ENCODE assay signal across 24 mouse cellular contexts in the genomic region with DNA sequence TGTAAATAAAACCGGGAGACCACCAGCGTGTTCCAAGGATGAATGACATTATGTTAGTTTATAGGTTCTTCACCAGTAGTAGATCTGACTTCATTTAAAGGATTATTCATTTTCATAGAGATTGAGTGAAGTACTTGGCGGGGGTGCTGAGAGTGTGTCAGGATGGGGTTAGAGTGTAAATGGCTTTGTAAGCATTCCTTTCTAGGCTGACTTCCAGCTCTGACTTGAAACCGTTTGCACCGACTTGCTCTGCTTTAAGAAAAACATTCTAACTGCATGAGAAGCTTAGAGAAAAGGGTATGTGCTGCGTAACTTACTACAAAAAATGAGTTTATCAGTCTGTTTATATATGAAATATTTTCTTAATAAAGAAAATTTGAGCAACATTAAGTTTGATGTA. TPM values are rescaled to one million over a fixed set of nuclear protein-coding genes. Genes with fewer than 3 reads are reported as not detected.
DNase-seq lines count a peak whose midpoint lies in the region; ATAC-seq and TF ChIP-seq lines count a peak whose summit lies in the region.
"Had no signal": no experiment of that assay in that cellular context is flagged by ENCODE, and none has a peak within 500 bp of the region (broad histone marks: within the 10 kb centered on the region; RNA-seq: fewer than 3 reads in every experiment).

No protein-coding gene starts in this region.

- no peak overlapping the region for H3K4me3 ChIP-seq in embryonic facial prominence, embryonic 14.5 days (ENCODE audit: low read depth, low read length)
- no peak overlapping the region for H3K4me3 ChIP-seq in embryonic facial prominence, embryonic 10.5 days
- H3K4me3 ChIP-seq in heart, embryonic 13.5 days: no peak overlapping the region
- H3K4me3 ChIP-seq in lung, embryonic 14.5 days (ENCODE audit: low read depth, low read length): no peak overlapping the region
- H3K4me3 ChIP-seq: embryonic facial prominence, embryonic 15.5 days; gastrocnemius, adult 2 months; heart, adult 2 months; hindbrain, embryonic 15.5 days had no signal

- H3K4me1 ChIP-seq in embryonic facial prominence, embryonic 14.5 days (ENCODE audit: control insufficient read depth, insufficient read depth, low read length): no peaks in the 10 kb centered on the region
- no peaks in the 10 kb centered on the region for H3K4me1 ChIP-seq in embryonic facial prominence, embryonic 10.5 days
- H3K4me1 ChIP-seq in heart, embryonic 13.5 days: peaks cover 17% of the 10 kb centered on the region
- H3K4me1 ChIP-seq in lung, embryonic 14.5 days (ENCODE audit: insufficient read depth): no peaks in the 10 kb centered on the region
- H3K4me1 ChIP-seq: hindbrain, embryonic 15.5 days had no signal

- ATAC-seq in embryonic facial prominence, embryonic 14.5 days (ENCODE audit: low read depth): no peak
- ATAC-seq in heart, embryonic 13.5 days (ENCODE audit: extremely low read depth, insufficient number of reproducible peaks, low FRiP score, low TSS enrichment): no peak
- peak; percentile 60; the same call in 1 of the 2 replicates for ATAC-seq in lung, embryonic 14.5 days (ENCODE audit: insufficient read depth)
- ATAC-seq: forebrain, embryonic 14.5 days; forebrain, postnatal 0 days; intestine, postnatal 0 days; Patski had no signal

- no peak for TF ChIP-seq CTCF in lung, embryonic 14.5 days (IDR thresholded peaks at IDR 0.05; ENCODE audit: low read depth)

- peak; percentile 61 for DNase-seq in embryonic facial prominence, embryonic 14.5 days (ENCODE audit: low spot score)
- DNase-seq in embryonic facial prominence, embryonic 10.5 days (ENCODE audit: low spot score): no peak
- no peak for DNase-seq in heart, postnatal 4 days
- peak; percentile 73 for DNase-seq in lung, embryonic 14.5 days
- DNase-seq in lung, postnatal 36 days: no peak
- DNase-seq: adrenal gland, postnatal 10 days; adrenal gland, postnatal 36 days; cerebellum, adult 11 months; cerebellum, adult 2 months; cerebellum, adult 9-11 months; cerebellum, postnatal 36 days; embryo, embryonic 11 days; forebrain, postnatal 0 days; gastrocnemius, adult 2 months; gastrocnemius, postnatal 14 days; heart, adult 2 months; kidney, adult 8-10 months had no signal

- no peaks in the 10 kb centered on the region for H3K27me3 ChIP-seq in embryonic facial prominence, embryonic 14.5 days (replicated peaks; ENCODE audit: control insufficient read depth, insufficient read depth, low read length)
- H3K27me3 ChIP-seq in embryonic facial prominence, embryonic 10.5 days (replicated peaks; ENCODE audit: low read depth, poor library complexity, severe bottlenecking): no peaks in the 10 kb centered on the region
- no peaks in the 10 kb centered on the region for H3K27me3 ChIP-seq in heart, embryonic 13.5 days (replicated peaks)
- no peaks in the 10 kb centered on the region for H3K27me3 ChIP-seq in lung, embryonic 14.5 days (ENCODE audit: insufficient read depth, low read length)
- H3K27me3 ChIP-seq: embryonic facial prominence, embryonic 15.5 days; hindbrain, embryonic 15.5 days; Patski had no signal

- peaks cover 14% of the 10 kb centered on the region for H3K36me3 ChIP-seq in embryonic facial prominence, embryonic 14.5 days (ENCODE audit: control insufficient read depth, insufficient read depth, low read length)
- peaks cover 33% of the 10 kb centered on the region for H3K36me3 ChIP-seq in embryonic facial prominence, embryonic 10.5 days (replicated peaks)
- peaks cover 20% of the 10 kb centered on the region for H3K36me3 ChIP-seq in heart, embryonic 13.5 days
- H3K36me3 ChIP-seq in lung, embryonic 14.5 days (ENCODE audit: insufficient read depth): peaks cover 19% of the 10 kb centered on the region

- H3K27ac ChIP-seq in embryonic facial prominence, embryonic 14.5 days (replicated peaks; ENCODE audit: low read depth, low read length): no peak overlapping the region
- no peak overlapping the region for H3K27ac ChIP-seq in embryonic facial prominence, embryonic 10.5 days (replicated peaks)
- peak overlapping the region; percentile 52 for H3K27ac ChIP-seq in heart, embryonic 13.5 days (replicated peaks)
- no peak overlapping the region for H3K27ac ChIP-seq in lung, embryonic 14.5 days (ENCODE audit: low read depth)
- H3K27ac ChIP-seq: embryonic facial prominence, embryonic 15.5 days; gastrocnemius, adult 2 months; heart, adult 2 months; hindbrain, embryonic 15.5 days had no signal

- 65% methylated on average over 6 of the region's 6 CpGs for WGBS in embryonic facial prominence, embryonic 14.5 days
- 87% methylated on average over 6 of the region's 6 CpGs for WGBS in embryonic facial prominence, embryonic 10.5 days
- 59% methylated on average over 6 of the region's 6 CpGs for WGBS in heart, embryonic 13.5 days
- 35% methylated on average over 6 of the region's 6 CpGs for WGBS in lung, embryonic 14.5 days

- no peaks in the 10 kb centered on the region for H3K9me3 ChIP-seq in embryonic facial prominence, embryonic 14.5 days (ENCODE audit: control insufficient read depth, low read length)
- no peaks in the 10 kb centered on the region for H3K9me3 ChIP-seq in embryonic facial prominence, embryonic 10.5 days
- no peaks in the 10 kb centered on the region for H3K9me3 ChIP-seq in heart, embryonic 13.5 days
- H3K9me3 ChIP-seq in lung, embryonic 14.5 days (ENCODE audit: low read depth, low read length): no peaks in the 10 kb centered on the region
- H3K9me3 ChIP-seq: embryonic facial prominence, embryonic 15.5 days; hindbrain, embryonic 15.5 days had no signal

- no peak overlapping the region for H3K9ac ChIP-seq in embryonic facial prominence, embryonic 14.5 days (ENCODE audit: low read depth, low read length)
- no peak overlapping the region for H3K9ac ChIP-seq in heart, embryonic 13.5 days
- H3K9ac ChIP-seq in lung, embryonic 14.5 days: no peak overlapping the region
- H3K9ac ChIP-seq: embryonic facial prominence, embryonic 15.5 days; forebrain, postnatal 0 days; hindbrain, embryonic 15.5 days had no signal

- no peak overlapping the region for H3K4me2 ChIP-seq in embryonic facial prominence, embryonic 14.5 days (ENCODE audit: low read depth, low read length)
- H3K4me2 ChIP-seq in heart, embryonic 13.5 days: no peak overlapping the region
- H3K4me2 ChIP-seq in lung, embryonic 14.5 days: no peak overlapping the region
- H3K4me2 ChIP-seq: embryonic facial prominence, embryonic 15.5 days; heart, embryonic 11.5 days; hindbrain, embryonic 15.5 days had no signal

RNA-seq across cellular contexts. Expression of a gene that starts 57.5 kb away (rescaled TPM):
- polyA plus RNA-seq in embryonic facial prominence, embryonic 14.5 days (2014; fragmentation: Nextera tagmentation; extraction: Ambion mirVana): 78.7 and 79.2 TPM in 2 replicates
- 76.0 and 79.5 TPM in 2 replicates for polyA plus RNA-seq in embryonic facial prominence, embryonic 10.5 days (2016; fragmentation: Nextera tagmentation; extraction: Ambion mirVana)
- polyA plus RNA-seq in heart, embryonic 13.5 days (2015; fragmentation: Nextera tagmentation; extraction: Ambion mirVana): 46.0 and 46.9 TPM in 2 replicates
- 10 to 100 TPM; 41.3 to 47.7 TPM for total RNA-seq in heart, postnatal 4 days (2021)
- 78.9 and 87.5 TPM in 2 replicates for polyA plus RNA-seq in lung, embryonic 14.5 days (2014; fragmentation: Nextera tagmentation; extraction: Ambion mirVana)

Comparison
In these comparisons a context has a peak if more than half of its experiments do, and no peak if none do; other contexts are left out.
1. DNase-seq: peak in embryonic facial prominence, embryonic 14.5 days (single experiment) and lung, embryonic 14.5 days (single experiment); none in embryonic facial prominence, embryonic 10.5 days (single experiment), heart, postnatal 4 days (single experiment) and lung, postnatal 36 days (single experiment).